Mouse (Mus musculus): ENCODE measurements around the gene Rad51b. TPM values are rescaled to one million over a fixed set of nuclear protein-coding genes. Genes with fewer than 3 reads are reported as not detected.

The Rad51b gene
- total RNA-seq, 2 experiments from 2014 or later, result 0.36 TPM; not detected in 1

- no peak overlapping the region for H3K27ac ChIP-seq
- H3K4me3 ChIP-seq, result no peak overlapping the region
- no peak for TF ChIP-seq CTCF (IDR thresholded peaks at IDR 0.05)
- DNase-seq (ENCODE audit: extremely low spot score in 1 of 2, low spot score in 2 of 2), result no peak
- intact Hi-C loops (cut with DNase I), result loop anchor here (5.0 kb wide), 1 partner anchor 38 kb away; no protein-coding TSS in a partner anchor
These were observed 132.6 kb downstream of the Rad51b start for GRCm38 (mm10) chr12:79429507-79430291.

GRCm38 (mm10) chr12:79431138-79431537 lies 134.1 kb downstream of the Rad51b start:
- Histone ChIP-seq H3K4me3 (no peak overlapping the region), H3K27ac (no peak overlapping the region)
- DNase-seq (ENCODE audit: extremely low spot score in 1 of 2, low spot score in 2 of 2), result no peak
- TF ChIP-seq CTCF (IDR thresholded peaks at IDR 0.05), result no peak
- intact Hi-C loops (cut with DNase I), result loop anchor here (5.0 kb wide), 1 partner anchor 36 kb away; no protein-coding TSS in a partner anchor

- Histone ChIP-seq H3K4me3 (no peak overlapping the region), H3K27ac (no peak overlapping the region)
- TF ChIP-seq CTCF (IDR thresholded peaks at IDR 0.05), result no peak
- DNase-seq (ENCODE audit: extremely low spot score in 1 of 2, low spot score in 2 of 2), result no peak
- intact Hi-C loops (cut with DNase I), result loop anchor here (5.0 kb wide), 1 partner anchor 33 kb away; no protein-coding TSS in a partner anchor
These were observed 136.8 kb downstream of the Rad51b start for GRCm38 (mm10) chr12:79433724-79434442.

DNA sequence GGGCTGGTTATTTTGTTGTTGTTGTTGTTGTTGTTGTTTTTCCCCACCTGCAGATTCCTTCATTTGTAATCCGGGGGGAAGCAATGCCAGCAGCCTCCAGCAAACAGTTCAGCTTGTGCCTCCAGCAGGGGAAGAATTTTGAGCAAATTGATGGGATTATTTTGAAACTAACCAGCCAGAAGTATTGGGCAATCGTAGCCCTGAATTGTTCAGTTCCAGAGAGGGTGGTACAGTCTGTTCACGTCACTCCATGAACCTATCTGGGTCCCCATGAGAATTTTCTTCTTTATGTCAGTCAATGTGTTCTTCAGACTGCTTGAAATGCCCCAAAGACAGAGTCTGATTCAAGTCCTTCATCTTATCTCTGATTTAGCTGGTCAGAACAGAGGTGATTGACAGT lies 138.4 kb downstream of the Rad51b start:
- no peak overlapping the region for H3K4me3 ChIP-seq
- no peak for TF ChIP-seq CTCF (IDR thresholded peaks at IDR 0.05)
- DNase-seq (ENCODE audit: extremely low spot score in 1 of 2, low spot score in 2 of 2), result no peak
- H3K27ac ChIP-seq, result no peak overlapping the region
- intact Hi-C loops (cut with DNase I), result no loop called here

GRCm38 (mm10) chr12:79436035-79436434 lies 139.0 kb downstream of the Rad51b start:
- no peak for DNase-seq (ENCODE audit: extremely low spot score in 1 of 2, low spot score in 2 of 2)
- TF ChIP-seq CTCF (IDR thresholded peaks at IDR 0.05), result no peak
- intact Hi-C loops (cut with DNase I), result no loop called here
- Histone ChIP-seq H3K27ac (no peak overlapping the region), H3K4me3 (no peak overlapping the region)

DNA sequence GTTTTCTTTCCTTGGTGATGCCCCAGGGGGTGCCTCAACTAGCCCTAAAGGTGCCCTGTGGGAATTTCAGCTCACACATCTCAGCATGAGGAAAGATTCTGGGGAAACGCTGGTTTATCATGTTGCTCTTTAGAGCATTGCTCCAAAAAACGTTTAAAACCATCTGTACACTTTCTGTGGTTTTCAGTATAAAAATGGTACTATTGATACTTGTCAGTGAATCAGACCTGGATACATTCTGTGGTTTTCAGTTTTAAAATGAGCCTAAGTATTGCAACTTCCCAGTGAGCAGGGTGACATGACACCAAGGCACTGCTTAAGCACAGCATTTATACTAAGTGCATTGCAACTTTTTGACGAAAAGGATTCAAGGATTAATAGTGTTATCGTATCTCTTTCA lies 139.8 kb downstream of the Rad51b start:
- no peak for TF ChIP-seq CTCF (IDR thresholded peaks at IDR 0.05)

DNA sequence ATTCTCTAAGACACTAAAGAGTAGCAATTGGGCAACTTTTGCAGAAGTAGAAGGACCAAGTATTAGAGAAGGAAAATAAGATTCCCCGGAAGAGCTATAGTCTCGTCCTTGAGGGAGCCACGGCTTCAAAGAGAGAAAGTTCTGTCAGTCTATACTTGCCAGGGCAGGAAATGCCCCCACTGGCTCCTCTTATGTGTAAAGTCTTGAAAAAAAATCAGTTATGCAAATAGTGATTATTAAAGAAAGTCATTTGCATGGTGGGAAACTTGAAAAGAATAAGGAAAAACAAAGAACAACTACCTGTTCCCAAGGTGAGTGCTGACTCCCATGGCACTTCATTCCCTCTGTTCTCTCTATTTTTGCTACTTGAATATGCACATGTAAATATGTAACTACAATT lies 140.5 kb downstream of the Rad51b start:
- intact Hi-C loops (cut with DNase I), result no loop called here
- no peak overlapping the region for H3K27ac ChIP-seq
- DNase-seq (ENCODE audit: extremely low spot score in 1 of 2, low spot score in 2 of 2), result no peak
- TF ChIP-seq CTCF (IDR thresholded peaks at IDR 0.05), result no peak
- no peak overlapping the region for H3K4me3 ChIP-seq

More for the DNA sequence above, 139.8 kb downstream of the Rad51b start:
- no peak overlapping the region for H3K27ac ChIP-seq
- intact Hi-C loops (cut with DNase I), result no loop called here
- no peak overlapping the region for H3K4me3 ChIP-seq
- no peak for DNase-seq (ENCODE audit: extremely low spot score in 1 of 2, low spot score in 2 of 2)

DNA sequence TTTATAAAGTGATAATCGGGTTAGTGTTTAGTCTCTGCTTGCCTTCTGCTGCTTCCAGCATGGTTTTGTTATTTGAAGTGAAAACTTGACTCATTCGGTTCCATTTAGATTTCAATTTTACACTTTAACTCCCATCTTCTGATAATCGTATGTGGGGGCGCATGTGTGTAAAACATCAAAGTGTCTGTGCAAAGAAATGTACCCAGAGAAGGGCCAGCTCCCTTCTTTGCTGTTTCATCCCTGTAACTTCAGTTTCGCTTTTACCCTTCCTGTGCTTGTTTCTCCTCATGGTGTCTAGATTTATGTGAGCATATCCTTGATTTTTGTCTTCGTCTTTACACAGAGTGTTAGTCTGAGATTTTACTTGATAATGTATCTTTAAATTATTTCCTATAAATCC lies 142.9 kb downstream of the Rad51b start:
- H3K4me3 ChIP-seq, result no peak overlapping the region
- no peak overlapping the region for H3K27ac ChIP-seq
- no peak for DNase-seq (ENCODE audit: extremely low spot score in 1 of 2, low spot score in 2 of 2)
- no peak for TF ChIP-seq CTCF (IDR thresholded peaks at IDR 0.05)
- intact Hi-C loops (cut with DNase I), result no loop called here

DNA sequence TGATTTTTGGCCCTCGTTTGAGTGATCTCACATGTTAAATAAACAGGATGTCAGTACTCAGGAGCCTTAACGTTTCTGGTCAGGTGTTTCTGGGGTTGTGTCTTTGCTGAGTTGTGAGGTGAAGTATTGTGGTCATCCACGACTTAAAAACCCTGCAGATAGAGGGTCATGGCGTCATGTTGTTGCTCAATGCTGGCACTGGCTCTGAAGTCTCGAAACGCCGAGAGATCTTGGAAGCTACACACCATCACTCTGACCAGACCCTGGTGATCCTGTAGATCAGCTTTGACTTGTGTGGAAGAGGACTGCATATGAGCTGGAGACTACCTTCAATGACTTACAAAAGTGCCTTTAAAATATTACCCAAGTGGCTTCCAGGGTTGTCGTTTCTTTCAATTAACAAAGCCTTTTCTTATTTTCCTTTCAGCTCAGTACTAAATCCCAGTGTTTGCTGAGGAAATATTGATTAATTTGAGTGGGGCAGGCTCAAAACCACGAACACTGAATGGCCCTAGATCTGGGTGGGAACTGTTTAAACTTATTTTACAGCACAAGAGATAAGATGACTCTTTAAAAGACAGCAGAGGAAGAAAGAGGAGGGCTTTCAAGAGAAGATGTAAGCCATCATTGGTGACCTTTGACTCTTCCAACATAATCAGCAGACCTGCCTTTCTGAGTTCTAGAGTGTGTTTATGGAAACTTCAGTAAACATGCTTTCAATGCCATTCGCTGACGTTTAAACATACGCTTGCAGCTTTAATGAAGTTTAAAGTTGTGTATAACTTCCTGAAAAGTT lies 144.3 kb downstream of the Rad51b start:
- no peak for DNase-seq (ENCODE audit: extremely low spot score in 1 of 2, low spot score in 2 of 2)
- no peak overlapping the region for H3K27ac ChIP-seq
- H3K4me3 ChIP-seq, result no peak overlapping the region
- TF ChIP-seq CTCF (IDR thresholded peaks at IDR 0.05), result no peak
- intact Hi-C loops (cut with DNase I), result no loop called here

GRCm38 (mm10) chr12:79442126-79442525 lies 145.0 kb downstream of the Rad51b start:
- intact Hi-C loops (cut with DNase I), result no loop called here
- no peak for TF ChIP-seq CTCF (IDR thresholded peaks at IDR 0.05)
- no peak overlapping the region for H3K4me3 ChIP-seq
- no peak for DNase-seq (ENCODE audit: extremely low spot score in 1 of 2, low spot score in 2 of 2)
- H3K27ac ChIP-seq, result no peak overlapping the region

GRCm38 (mm10) chr12:79442836-79443390 lies 145.8 kb downstream of the Rad51b start:
- H3K4me3 ChIP-seq, result no peak overlapping the region
- no peak for DNase-seq (ENCODE audit: extremely low spot score in 1 of 2, low spot score in 2 of 2)
- no peak overlapping the region for H3K27ac ChIP-seq
- no peak for TF ChIP-seq CTCF (IDR thresholded peaks at IDR 0.05)
- intact Hi-C loops (cut with DNase I), result no loop called here

All from left cerebral cortex, adult 2 months (tissue).